Mouse (Mus musculus): ENCODE data around the gene Tbc1d1.
A peak's percentile ranks its signal among the peaks of the same experiment; 100 is the strongest.
"Not testable (repeated sequence)": the region's sequence is repeated elsewhere in the genome, so short reads cannot be mapped to it uniquely, and the experiment has no call there.

The Tbc1d1 gene

GRCm38 (mm10) chr5:64325741-64326355 lies 169.7 kb downstream of the Tbc1d1 start:
- DNase-seq: no peak

DNA sequence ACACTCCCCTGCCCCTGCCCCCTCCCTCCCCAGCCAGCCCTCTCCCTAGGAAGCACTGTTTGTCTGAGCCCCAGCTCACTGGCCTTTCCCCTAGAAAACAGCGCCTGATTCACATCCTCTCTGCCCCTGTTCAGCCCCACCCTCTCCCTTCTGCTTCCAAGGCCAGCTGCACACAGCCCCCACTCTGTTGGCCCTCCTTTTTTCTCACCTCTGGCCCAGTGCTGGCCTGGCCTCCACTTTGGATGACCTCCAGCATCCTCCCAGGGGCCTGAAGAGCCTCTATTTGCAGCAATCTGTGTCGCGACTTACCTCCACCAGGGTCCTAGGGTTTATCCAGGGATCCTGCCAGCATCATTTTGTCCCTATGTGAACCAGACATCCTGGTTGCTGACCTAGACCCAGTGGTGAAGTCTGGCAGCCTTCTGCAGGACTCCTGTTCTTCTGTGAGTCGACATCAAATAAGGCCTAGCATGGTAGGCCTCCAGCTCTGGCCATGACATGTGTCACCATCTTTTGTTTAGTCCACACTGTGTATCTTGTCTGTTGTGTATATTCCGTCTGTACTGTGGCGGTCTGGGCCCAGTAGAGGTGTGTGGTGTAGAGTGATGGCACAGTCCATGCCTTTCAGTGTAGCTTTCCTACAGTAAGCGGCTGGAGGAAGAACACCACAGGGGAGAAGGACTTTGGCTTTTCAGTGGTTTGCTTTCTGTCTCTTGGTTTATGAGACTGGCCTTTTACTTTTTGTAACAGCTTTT lies 170.5 kb downstream of the Tbc1d1 start:
- peak; percentile 80 for DNase-seq

DNA sequence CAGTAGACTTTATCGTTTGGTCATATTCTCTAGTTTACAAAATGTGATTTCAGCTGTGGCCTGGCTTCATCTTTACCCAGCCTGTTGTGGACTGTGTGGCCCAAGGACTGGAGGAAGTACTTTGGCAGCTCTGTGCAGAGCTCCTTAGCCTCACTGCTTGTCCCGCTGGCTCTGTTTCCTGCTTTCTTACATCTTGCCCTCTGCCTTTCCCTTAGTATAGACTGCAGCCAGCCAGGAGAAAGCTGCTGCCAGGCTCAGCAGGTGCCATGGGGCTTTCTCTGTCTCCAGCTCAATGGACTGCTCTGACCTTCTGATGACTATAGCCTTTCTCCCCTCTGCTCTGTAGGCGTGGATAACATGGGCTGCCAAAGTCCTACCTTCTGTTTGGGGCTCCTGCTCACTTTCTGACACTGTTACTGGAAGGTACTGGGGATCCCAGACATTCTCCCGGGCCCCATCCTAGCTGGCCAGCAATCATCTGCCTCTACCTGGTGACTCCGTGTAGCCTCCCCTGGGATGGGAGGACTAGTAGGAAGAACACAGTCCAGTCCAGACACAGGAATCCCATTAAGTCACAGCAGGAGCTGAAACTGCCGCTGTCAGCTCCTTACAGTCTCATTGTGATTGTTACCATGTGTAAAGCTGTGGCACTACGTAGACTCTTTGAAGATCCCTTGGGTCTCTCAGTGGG lies 171.3 kb downstream of the Tbc1d1 start:
- DNase-seq: peak; percentile 44

- DNase-seq: peak; percentile 86
Measured at GRCm38 (mm10) chr5:64336767-64337408, 180.8 kb downstream of the Tbc1d1 start.

DNA sequence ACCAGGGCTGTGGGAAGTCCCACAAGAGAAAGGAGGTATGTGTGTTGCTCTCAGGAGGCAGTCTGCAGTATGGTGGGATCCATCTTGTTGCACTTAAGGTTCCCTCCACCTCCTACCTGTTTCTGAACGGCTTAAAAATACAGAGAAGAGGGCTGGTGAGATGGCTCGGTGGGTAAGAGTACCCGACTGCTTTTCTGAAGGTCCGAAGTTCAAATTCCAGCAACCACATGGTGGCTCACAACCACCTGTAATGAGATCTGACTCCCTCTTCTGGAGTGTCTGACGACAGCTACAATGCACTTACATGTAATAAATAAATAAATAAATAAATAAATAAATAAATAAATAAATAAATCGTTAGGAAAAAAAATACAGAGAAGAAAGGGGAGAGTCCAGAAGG lies 182.7 kb downstream of the Tbc1d1 start:
- not testable (repeated sequence) for DNase-seq

DNA sequence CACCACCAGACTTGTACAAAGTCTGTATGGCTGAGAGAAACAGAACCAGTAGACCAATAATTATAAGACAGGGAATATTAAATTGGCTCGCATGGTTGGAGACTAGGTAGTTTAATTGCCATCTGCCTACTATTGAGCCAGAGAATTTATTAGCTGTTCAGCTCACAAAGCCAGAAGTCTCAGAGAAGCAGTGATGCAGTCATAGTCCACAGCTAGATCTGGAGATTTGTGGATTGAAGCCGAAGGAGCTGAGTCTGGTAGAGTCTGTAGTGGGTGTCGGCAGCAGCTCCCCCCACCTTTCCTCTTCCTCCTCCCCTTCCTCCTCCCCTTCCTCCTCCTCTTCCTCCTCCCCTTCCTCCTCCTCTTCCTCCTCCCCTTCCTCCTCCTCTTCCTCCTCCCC lies 184.3 kb downstream of the Tbc1d1 start:
- no peak for DNase-seq

- DNase-seq: no peak
Measured at GRCm38 (mm10) chr5:64341671-64342070, 185.6 kb downstream of the Tbc1d1 start.

DNA sequence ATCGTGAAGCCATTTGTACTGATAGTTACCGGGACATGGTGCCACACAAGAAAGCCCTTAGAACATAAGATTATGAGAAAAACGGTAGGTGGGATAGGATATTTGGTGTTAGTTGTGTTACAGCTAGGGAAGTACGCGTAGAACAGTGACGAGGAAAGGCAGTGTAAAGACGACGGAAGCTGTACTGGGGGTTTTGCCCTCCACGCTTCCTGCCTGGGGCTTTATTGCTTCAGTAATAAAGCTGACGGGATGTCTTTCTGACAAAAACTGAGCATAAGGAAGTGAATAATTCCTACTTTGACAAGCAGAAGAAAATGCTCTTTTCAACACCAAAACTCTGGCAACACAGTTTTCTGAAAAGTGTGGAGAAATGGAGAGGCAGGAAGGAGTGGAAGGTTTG lies 186.0 kb downstream of the Tbc1d1 start:
- no peak for DNase-seq

GRCm38 (mm10) chr5:64343972-64344700 lies 188.0 kb downstream of the Tbc1d1 start:
- DNase-seq: peak; percentile 66

DNA sequence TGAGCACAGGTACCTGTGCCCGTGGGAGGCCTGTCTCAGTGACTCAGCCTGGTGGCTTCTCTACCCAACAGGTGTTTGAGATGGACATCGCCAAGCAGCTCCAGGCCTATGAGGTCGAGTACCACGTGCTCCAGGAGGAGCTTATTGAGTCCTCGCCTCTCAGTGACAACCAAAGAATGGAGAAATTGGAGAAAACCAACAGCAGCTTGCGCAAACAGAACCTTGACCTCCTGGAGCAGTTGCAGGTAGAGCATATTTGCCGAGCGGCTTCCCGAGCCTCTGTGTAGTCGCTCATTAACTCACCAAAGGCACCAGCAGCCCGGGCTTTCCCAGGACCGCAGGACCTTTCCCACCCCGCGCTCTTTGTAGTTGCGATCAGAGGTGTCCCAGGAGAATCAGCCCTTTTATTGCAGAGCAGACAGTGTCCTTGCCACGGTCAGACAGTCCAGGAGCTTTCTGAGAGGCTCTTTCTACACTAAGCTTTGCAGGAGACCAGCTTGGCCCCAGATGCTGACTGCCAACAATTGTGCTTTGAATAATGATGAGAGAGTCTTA lies 189.2 kb downstream of the Tbc1d1 start:
- DNase-seq: peak; percentile 80

DNA sequence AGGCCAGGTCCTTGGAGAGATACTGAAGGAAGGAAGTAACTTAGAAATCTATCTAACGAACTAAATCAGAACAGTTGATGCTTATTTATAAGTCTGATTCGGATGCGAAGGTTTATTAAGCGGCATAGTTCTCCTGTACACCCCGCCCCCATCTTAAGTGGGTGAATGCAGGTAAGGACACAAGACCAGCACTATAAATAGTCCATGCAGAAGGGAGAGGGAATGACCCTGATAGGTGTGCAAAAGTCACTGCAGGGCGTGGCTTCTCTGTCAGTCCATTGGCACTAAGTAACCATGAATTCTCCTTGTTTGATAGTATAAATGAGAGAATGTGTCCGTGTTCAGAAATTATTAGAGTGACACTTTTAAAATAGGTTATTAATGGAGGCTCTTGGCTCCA lies 189.7 kb downstream of the Tbc1d1 start:
- DNase-seq: no peak

DNA sequence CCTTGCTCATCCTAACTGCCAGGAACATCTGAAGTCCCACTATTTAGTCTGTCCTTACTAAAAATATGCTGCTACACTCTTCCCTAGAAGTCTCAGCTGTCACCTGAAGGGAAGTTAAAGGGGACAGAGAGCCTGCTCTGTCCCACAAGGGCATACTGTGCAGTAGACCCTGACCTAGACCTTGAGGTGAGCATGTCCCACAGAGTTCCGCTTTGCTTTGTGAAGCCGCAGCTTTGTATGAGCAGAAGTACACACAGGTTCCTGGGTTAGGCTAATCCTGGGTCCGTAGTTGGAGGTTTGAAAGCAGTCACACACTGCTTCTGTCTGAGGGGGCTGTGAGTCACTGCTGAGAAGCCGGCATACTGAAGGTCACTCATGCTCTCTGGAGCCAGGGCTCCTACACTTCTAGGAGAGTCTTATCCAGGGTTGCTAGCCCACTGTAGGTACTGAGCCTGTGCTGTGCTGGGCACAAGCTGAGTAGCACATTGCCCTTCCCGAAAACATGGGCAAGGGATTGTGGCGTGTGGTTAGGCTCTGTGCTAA lies 190.3 kb downstream of the Tbc1d1 start:
- no peak for DNase-seq

DNA sequence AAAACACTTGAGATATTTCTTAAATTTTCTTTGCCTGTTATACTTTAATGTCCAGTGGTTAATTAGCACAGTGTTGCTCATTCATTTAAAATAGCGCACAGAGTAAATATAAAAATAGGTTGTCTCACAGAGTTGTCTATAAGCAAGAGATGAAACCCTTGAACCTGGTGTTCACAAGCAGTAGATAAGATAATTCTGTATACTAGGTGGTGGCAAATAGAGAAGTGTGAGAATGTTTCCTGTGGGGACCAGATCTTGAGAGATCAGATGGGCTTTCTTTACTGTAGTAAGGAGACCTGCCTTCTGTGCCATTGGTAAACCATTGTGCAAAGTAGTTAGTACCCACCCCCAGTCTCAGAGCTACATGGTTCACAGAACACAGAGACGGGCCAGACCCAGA lies 192.1 kb downstream of the Tbc1d1 start:
- DNase-seq: no peak

- DNase-seq: peak; percentile 79
Measured at GRCm38 (mm10) chr5:64348780-64349179, 192.7 kb downstream of the Tbc1d1 start.

- DNase-seq: no peak
Measured at GRCm38 (mm10) chr5:64351968-64352367, 195.9 kb downstream of the Tbc1d1 start.

DNA sequence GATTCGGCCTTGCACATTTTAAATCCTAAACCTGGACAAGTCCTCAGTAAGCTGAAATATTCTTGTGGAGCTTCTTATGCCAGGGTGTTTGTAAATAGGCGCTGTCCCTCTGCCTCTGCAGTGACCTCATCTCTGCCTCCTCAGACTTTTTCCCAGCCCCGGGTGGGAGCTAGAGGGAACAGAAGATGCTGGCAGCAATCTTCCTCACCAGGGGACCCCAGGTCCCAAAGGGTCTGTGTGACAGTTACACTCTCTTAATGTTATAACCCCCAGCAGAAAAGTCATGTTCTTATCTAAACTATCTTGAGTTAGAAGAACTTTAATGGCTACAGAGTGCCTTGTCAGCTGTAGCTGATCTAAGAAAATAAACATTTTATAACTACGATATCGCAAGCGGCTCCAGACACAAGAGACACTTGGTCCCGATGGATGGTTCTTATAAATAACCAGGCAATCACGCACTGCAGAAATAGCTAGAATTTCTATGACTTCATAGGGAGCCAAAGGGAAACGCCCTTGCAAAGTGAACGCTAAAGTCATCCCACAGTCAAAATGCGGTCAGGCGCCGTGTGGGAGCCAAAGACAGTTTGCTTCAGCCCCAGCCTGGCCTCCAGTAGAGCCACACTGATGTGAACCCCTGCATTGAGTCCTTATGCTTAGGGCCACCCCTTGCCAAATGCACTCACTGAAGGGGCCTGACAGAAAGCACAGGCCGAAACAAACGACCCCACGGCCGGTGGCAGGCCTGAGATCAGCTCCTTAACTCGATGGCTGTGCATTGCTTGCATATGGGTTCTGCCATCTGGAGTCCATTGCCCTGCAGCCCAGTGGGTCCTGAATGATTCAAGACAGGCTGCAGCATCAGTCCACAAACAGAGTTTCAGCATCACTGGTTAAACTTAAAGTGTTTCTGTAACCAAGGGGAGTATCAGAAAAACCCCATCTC lies 202.8 kb downstream of the Tbc1d1 start:
- no peak for DNase-seq

- no peak for DNase-seq
Measured at GRCm38 (mm10) chr5:64360147-64360875, 204.2 kb downstream of the Tbc1d1 start.

- not testable (repeated sequence) for DNase-seq
Measured at GRCm38 (mm10) chr5:64360876-64361268, 204.8 kb downstream of the Tbc1d1 start.

DNA sequence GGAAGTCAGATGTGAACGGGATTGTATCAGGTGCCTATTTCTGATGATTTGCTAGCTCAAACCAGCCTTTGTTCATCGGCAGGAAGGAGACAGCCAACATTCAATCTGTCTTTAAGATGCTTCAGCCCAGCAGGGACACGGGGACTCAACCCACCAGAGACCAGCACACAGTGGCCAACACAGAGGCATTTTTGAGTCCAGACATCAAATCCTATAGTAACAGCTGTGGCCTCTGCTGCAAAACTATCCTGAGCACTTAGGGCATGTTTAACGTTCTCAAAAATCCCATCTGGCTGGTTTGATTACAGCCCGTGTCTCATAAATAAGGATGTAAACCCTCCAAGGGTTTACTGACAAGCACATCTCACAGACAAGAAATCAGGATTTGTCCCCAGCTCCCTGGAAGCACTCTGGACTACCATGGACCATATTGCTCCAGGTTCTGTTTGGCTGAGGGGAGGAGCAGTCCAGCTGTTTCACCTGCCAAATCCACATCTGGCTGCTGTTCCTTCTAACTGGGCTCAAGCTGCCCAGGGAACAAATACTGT lies 207.8 kb downstream of the Tbc1d1 start:
- no peak for DNase-seq
